Mouse (Mus musculus): ENCODE measurements at regions not wholly inside any gene's neighbourhood (a gene's known extent, or its start where the extent isn't known, plus 50 kb on each side); places are given as distances from the start of the nearest gene placed in this dataset.

DNA sequence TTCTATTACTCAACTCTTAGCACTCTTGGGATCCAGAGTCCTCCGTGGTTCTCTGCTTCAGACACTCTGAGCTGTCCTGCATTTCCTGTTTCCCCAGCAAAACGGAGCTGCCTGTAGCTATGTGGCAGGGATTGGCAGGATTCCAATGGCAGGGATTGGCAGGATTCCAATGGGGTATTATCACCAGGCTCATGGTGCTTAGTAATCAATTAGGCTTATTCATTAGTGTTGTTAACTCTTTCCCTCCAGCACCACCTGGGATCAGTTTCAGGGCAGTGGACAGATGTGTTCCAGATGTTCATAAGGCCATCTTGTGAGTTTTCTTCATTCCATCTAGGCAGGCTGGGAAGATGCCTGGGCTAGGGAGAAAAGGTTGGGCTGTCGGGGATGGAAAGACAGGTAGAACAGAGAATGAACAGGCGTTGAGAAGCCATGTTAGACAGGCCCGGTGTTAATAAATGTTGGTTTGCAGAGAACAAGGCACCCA, 163.5 kb downstream of the Emp1 start:
- TF ChIP-seq REST (IDR thresholded peaks at IDR 0.05; ENCODE audit: insufficient read depth, insufficient read length): no peak
- TF ChIP-seq USF1 (IDR thresholded peaks at IDR 0.05; ENCODE audit: low read depth): no peak
- TF ChIP-seq E2F4 (IDR thresholded peaks at IDR 0.05; ENCODE audit: insufficient read depth): no peak
- TF ChIP-seq POLR2AphosphoS2 (IDR thresholded peaks at IDR 0.05; ENCODE audit: insufficient read length, low read depth): no peak
- TF ChIP-seq MYOG (IDR thresholded peaks at IDR 0.05; ENCODE audit: control insufficient read depth in 1 of 3, insufficient read depth in 1 of 3, insufficient read length in 2 of 3, low read depth in 2 of 3): no peak
- no peak for TF ChIP-seq CEBPB (IDR thresholded peaks at IDR 0.05; ENCODE audit: insufficient read depth, poor library complexity, severe bottlenecking)
- no peak for TF ChIP-seq MYOD1 (IDR thresholded peaks at IDR 0.05; ENCODE audit: control insufficient read depth in 1 of 3, insufficient read length in 2 of 3, low read depth in 2 of 3)
- TF ChIP-seq MAX (IDR thresholded peaks at IDR 0.05; ENCODE audit: low read depth): no peak
- TF ChIP-seq POLR2A (IDR thresholded peaks at IDR 0.05; ENCODE audit: insufficient read length, low read depth): no peak
- TF ChIP-seq SRF (IDR thresholded peaks at IDR 0.05; ENCODE audit: control insufficient read depth, insufficient read length, low read depth): no peak
- no peak for TF ChIP-seq TCF3 (IDR thresholded peaks at IDR 0.05; ENCODE audit: insufficient read length, low read depth)
- TF ChIP-seq TCF12 (IDR thresholded peaks at IDR 0.05; ENCODE audit: insufficient read depth, poor library complexity, severe bottlenecking): no peak
- Histone ChIP-seq H3K4me2 (ENCODE audit: low read depth) (no peak overlapping the region), H3K36me3 (ENCODE audit: control insufficient read depth, insufficient read depth) (no peaks in the 10 kb centered on the region), H3K27me3 (ENCODE audit: control insufficient read depth, insufficient read depth, insufficient read length) (no peaks in the 10 kb centered on the region), H3K4me3 (no peak overlapping the region), H3ac (ENCODE audit: control insufficient read depth, insufficient read length) (no peak overlapping the region), H3K79me2 (ENCODE audit: control insufficient read depth, insufficient read depth) (no peaks in the 10 kb centered on the region)

DNA sequence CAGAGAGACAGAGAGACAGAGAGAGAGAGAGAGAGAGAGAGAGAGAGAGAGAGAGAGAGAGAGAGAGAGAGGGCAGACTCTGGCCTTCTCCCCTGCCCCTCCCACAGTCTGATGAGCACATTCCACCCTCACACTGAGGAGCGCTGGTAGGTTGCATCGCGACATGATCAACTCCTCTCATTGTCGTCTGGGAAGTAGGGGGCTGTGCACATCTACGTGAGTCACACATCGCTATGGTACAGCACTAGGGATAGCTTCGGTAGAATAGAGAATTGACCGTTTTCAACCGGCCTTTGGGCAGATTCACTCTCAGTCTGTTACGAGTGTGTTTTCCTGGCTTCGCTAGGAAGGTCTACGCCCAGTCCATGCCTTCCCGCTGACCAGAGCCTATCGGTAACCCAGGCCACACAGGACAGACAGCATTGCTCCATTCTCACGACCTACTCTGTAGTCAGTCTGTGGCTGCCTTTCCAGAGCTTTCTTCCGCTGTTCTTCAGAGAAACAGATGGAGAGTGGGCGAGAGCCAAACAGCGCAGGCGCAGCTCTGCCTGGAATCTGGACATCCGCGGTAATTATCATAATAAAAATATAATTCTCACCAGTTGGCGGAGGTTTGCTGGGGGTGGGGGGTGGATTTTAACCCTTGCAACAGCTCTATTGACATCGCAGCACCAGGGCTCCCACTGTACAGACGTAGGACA, 164.3 kb downstream of the Emp1 start:
- no peaks in the 10 kb centered on the region for H3K79me2 ChIP-seq (ENCODE audit: control insufficient read depth, insufficient read depth)
- no peak overlapping the region for H3K4me2 ChIP-seq (ENCODE audit: low read depth)
- no peaks in the 10 kb centered on the region for H3K36me3 ChIP-seq (ENCODE audit: control insufficient read depth, insufficient read depth)
- no peak overlapping the region for H3ac ChIP-seq (ENCODE audit: control insufficient read depth, insufficient read length)
- TF ChIP-seq MAX (IDR thresholded peaks at IDR 0.05; ENCODE audit: low read depth) (no peak), REST (IDR thresholded peaks at IDR 0.05; ENCODE audit: insufficient read depth, insufficient read length) (no peak), CEBPB (IDR thresholded peaks at IDR 0.05; ENCODE audit: insufficient read depth, poor library complexity, severe bottlenecking) (no peak), SRF (IDR thresholded peaks at IDR 0.05; ENCODE audit: control insufficient read depth, insufficient read length, low read depth) (no peak), MYOD1 (IDR thresholded peaks at IDR 0.05; ENCODE audit: control insufficient read depth in 1 of 3, insufficient read length in 2 of 3, low read depth in 2 of 3) (no peak), POLR2AphosphoS2 (IDR thresholded peaks at IDR 0.05; ENCODE audit: insufficient read length, low read depth) (no peak)
- H3K4me3 ChIP-seq: no peak overlapping the region
- no peaks in the 10 kb centered on the region for H3K27me3 ChIP-seq (ENCODE audit: control insufficient read depth, insufficient read depth, insufficient read length)

DNA sequence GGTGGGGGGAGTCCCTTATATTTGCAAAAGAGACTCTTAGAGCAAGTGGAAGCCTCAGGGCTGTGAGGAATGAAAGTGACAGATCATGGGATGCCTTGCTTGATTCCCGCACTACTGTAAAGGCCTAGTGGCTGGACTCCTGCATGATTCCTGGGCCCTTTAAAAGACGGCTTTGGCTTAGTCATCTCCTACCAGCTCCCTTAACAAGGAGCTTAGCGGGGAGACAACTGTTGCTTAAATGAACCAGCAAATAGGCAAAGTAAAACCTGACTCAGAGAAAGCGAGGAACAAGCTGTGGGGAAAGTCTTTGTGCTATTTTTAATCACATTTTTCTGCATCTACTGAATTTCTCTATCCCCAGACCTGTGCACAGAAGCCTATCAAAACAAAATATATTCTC, 165.5 kb downstream of the Emp1 start:
- no peaks in the 10 kb centered on the region for H3K27me3 ChIP-seq (ENCODE audit: control insufficient read depth, insufficient read depth, insufficient read length)
- no peaks in the 10 kb centered on the region for H3K79me2 ChIP-seq (ENCODE audit: control insufficient read depth, insufficient read depth)
- no peaks in the 10 kb centered on the region for H3K36me3 ChIP-seq (ENCODE audit: control insufficient read depth, insufficient read depth)
- no peak for TF ChIP-seq MYOG (IDR thresholded peaks at IDR 0.05; ENCODE audit: control insufficient read depth in 1 of 3, insufficient read depth in 1 of 3, insufficient read length in 2 of 3, low read depth in 2 of 3)
- TF ChIP-seq TCF12 (IDR thresholded peaks at IDR 0.05; ENCODE audit: insufficient read depth, poor library complexity, severe bottlenecking): no peak
- no peak for TF ChIP-seq CEBPB (IDR thresholded peaks at IDR 0.05; ENCODE audit: insufficient read depth, poor library complexity, severe bottlenecking)
- no peak for TF ChIP-seq MYOD1 (IDR thresholded peaks at IDR 0.05; ENCODE audit: control insufficient read depth in 1 of 3, insufficient read length in 2 of 3, low read depth in 2 of 3)
- TF ChIP-seq E2F4 (IDR thresholded peaks at IDR 0.05; ENCODE audit: insufficient read depth): no peak
- no peak for TF ChIP-seq REST (IDR thresholded peaks at IDR 0.05; ENCODE audit: insufficient read depth, insufficient read length)
- TF ChIP-seq POLR2A (IDR thresholded peaks at IDR 0.05; ENCODE audit: insufficient read length, low read depth): no peak
- TF ChIP-seq SRF (IDR thresholded peaks at IDR 0.05; ENCODE audit: control insufficient read depth, insufficient read length, low read depth): no peak
- TF ChIP-seq USF1 (IDR thresholded peaks at IDR 0.05; ENCODE audit: low read depth): no peak
- TF ChIP-seq POLR2AphosphoS2 (IDR thresholded peaks at IDR 0.05; ENCODE audit: insufficient read length, low read depth): no peak
- TF ChIP-seq MAX (IDR thresholded peaks at IDR 0.05; ENCODE audit: low read depth): no peak
- no peak for TF ChIP-seq TCF3 (IDR thresholded peaks at IDR 0.05; ENCODE audit: insufficient read length, low read depth)
- H3K4me2 ChIP-seq (ENCODE audit: low read depth): peak overlapping the region; percentile 6
- H3ac ChIP-seq (ENCODE audit: control insufficient read depth, insufficient read length): no peak overlapping the region
- H3K4me3 ChIP-seq: no peak overlapping the region

DNA sequence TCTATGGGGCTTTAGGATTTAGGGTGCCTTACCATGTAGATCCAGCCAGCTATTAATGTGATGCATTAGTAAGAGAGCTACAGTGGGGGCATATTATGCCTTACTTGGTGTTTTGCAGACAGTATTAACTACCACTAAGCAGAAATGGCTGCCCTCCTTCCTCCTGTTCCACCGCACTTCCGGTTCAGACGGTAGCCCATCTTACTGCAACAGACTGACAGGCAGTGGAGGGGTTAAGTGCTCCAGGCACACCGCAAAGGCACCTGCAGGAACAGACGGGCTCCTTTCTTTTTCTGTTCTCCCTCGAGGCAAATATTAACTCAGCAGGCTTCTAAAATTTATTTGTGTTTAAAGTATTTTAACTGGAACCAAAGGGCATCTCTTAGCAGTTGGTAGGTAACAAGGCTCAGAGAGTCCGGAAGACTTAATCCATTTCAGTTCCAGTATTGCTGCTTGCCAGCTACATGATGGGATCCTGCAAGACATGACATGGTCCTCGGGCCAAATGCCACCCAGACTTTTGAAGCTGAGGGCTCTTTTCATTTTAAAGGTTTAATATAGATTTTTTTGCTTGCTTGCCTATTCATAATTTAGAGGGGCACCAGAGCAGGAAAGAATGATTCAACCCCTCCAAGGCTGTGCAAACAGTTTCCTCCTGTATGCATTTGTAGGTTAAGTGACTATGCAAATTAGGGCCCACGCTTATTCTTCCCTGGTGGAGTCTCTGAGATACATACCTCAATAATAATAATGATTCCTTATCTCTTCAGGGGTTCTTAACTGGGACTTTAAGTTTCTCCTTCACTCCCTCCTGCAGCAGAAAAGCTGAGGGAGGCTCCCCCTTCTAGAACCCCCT, 177.7 kb downstream of the Emp1 start:
- Histone ChIP-seq H3K27me3 (ENCODE audit: control insufficient read depth, insufficient read depth, insufficient read length) (peaks cover 5% of the 10 kb centered on the region), H3ac (ENCODE audit: control insufficient read depth, insufficient read length) (no peak overlapping the region), H3K79me2 (ENCODE audit: control insufficient read depth, insufficient read depth) (no peaks in the 10 kb centered on the region), H3K4me3 (no peak overlapping the region), H3K36me3 (ENCODE audit: control insufficient read depth, insufficient read depth) (no peaks in the 10 kb centered on the region), H3K4me2 (ENCODE audit: low read depth) (no peak overlapping the region)
- no peak for TF ChIP-seq POLR2A (IDR thresholded peaks at IDR 0.05; ENCODE audit: insufficient read length, low read depth)
- TF ChIP-seq MAX (IDR thresholded peaks at IDR 0.05; ENCODE audit: low read depth): no peak
- no peak for TF ChIP-seq MYOD1 (IDR thresholded peaks at IDR 0.05; ENCODE audit: control insufficient read depth in 1 of 3, insufficient read length in 2 of 3, low read depth in 2 of 3)
- TF ChIP-seq TCF3 (IDR thresholded peaks at IDR 0.05; ENCODE audit: insufficient read length, low read depth): no peak
- no peak for TF ChIP-seq TCF12 (IDR thresholded peaks at IDR 0.05; ENCODE audit: insufficient read depth, poor library complexity, severe bottlenecking)
- TF ChIP-seq E2F4 (IDR thresholded peaks at IDR 0.05; ENCODE audit: insufficient read depth): no peak
- no peak for TF ChIP-seq REST (IDR thresholded peaks at IDR 0.05; ENCODE audit: insufficient read depth, insufficient read length)
- no peak for TF ChIP-seq CEBPB (IDR thresholded peaks at IDR 0.05; ENCODE audit: insufficient read depth, poor library complexity, severe bottlenecking)
- no peak for TF ChIP-seq MYOG (IDR thresholded peaks at IDR 0.05; ENCODE audit: control insufficient read depth in 1 of 3, insufficient read depth in 1 of 3, insufficient read length in 2 of 3, low read depth in 2 of 3)

All from myocyte (in vitro differentiated cells).